Mouse (Mus musculus): ENCODE measurements at regions not wholly inside any gene's neighbourhood (a gene's known extent, or its start where the extent isn't known, plus 50 kb on each side); places are given as distances from the start of the nearest gene placed in this dataset.

DNA sequence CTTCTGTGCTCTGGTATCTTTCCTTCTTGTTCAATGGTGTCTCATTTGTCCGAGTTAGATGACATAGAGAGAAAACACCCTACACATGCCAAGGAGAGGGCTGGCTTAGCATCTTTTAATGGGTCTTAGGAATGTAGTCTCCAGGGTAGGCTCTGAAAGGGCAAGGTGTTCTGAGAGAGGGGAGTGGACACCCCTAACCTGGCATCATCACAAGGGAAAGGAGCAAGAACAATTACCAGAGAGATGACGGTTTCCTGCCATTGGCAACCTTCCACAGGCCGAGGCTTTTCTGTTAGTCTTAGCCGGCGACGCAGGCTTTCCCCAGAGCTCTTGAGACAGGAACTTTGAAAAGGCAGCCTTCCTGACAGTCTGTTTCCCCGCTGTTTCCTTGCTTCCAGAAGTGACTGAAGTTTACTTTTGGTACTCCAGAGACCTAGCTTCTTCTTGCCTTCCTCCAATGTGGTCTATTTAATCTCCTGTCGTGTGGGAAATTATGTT, 232.2 kb downstream of the Zfp326 start:
- Histone ChIP-seq H3K4me1 (ENCODE audit: control insufficient read depth, insufficient read depth, low read length) (no peaks in the 10 kb centered on the region), H3K4me3 (replicated peaks; ENCODE audit: control insufficient read depth, low read depth, low read length) (no peak overlapping the region), H3K27ac (ENCODE audit: control insufficient read depth, insufficient read depth, low read depth, low read length, poor library complexity) (no peak overlapping the region)
- TF ChIP-seq CTCF (IDR thresholded peaks at IDR 0.05; ENCODE audit: control insufficient read depth, insufficient read depth, low read length) (no peak), POLR2A (IDR thresholded peaks at IDR 0.05; ENCODE audit: borderline replicate concordance, control insufficient read depth, low read depth, low read length) (no peak)
- 26% methylated on average over 8 of the region's 8 CpGs for WGBS

DNA sequence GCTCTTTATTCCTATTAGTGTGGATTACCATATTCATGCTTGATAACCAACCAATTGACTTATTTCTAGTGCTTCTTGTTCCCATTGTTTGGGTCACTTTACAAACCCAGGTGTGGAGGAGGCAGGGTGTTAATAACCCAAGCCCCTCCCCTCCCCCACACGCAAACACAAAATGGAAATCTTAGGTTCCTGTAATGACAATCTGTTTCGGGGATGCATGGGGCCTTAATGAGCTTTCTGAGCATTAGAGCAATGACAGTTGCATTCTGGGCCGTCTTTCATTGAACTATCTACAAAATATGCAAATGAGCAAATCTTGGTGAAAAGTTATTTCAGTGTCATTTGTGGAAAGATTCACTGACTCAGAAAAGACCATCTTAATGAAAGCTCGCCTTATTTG, 225.9 kb downstream of the Zfp326 start:
- no peak for TF ChIP-seq POLR2A (IDR thresholded peaks at IDR 0.05; ENCODE audit: borderline replicate concordance, control insufficient read depth, low read depth, low read length)
- TF ChIP-seq CTCF (IDR thresholded peaks at IDR 0.05; ENCODE audit: control insufficient read depth, insufficient read depth, low read length): no peak
- WGBS: 77% methylated on average over 4 of the region's 4 CpGs
- no peak overlapping the region for H3K27ac ChIP-seq (ENCODE audit: control insufficient read depth, insufficient read depth, low read depth, low read length, poor library complexity)
- H3K4me1 ChIP-seq (ENCODE audit: control insufficient read depth, insufficient read depth, low read length): no peaks in the 10 kb centered on the region
- no peak overlapping the region for H3K4me3 ChIP-seq (replicated peaks; ENCODE audit: control insufficient read depth, low read depth, low read length)

DNA sequence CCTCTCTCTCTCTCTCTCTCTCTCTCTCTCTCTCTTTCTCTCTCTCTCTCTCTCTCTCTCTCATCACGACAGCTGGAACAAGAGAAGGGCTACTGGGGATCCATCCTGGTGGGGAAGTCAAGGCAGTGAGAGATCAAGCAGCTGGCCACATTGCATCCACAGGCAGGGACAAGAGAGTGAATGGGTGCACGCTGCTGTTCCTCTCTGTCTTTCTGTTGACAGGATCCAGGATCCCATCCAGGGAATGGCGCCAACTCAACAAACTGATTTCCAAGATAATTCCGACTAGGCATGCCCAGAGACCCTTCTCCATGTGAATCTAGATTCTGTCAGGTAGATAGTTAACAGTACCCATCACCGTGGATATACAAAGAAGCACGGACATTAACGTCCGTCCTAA, 222.5 kb downstream of the Zfp326 start:
- WGBS: 76% methylated on average over 8 of the region's 8 CpGs
- H3K4me1 ChIP-seq (ENCODE audit: control insufficient read depth, insufficient read depth, low read length): no peaks in the 10 kb centered on the region
- TF ChIP-seq CTCF (IDR thresholded peaks at IDR 0.05; ENCODE audit: control insufficient read depth, insufficient read depth, low read length): no peak
- no peak for TF ChIP-seq POLR2A (IDR thresholded peaks at IDR 0.05; ENCODE audit: borderline replicate concordance, control insufficient read depth, low read depth, low read length)
- H3K4me3 ChIP-seq (replicated peaks; ENCODE audit: control insufficient read depth, low read depth, low read length): no peak overlapping the region
- H3K27ac ChIP-seq (ENCODE audit: control insufficient read depth, insufficient read depth, low read depth, low read length, poor library complexity): no peak overlapping the region

DNA sequence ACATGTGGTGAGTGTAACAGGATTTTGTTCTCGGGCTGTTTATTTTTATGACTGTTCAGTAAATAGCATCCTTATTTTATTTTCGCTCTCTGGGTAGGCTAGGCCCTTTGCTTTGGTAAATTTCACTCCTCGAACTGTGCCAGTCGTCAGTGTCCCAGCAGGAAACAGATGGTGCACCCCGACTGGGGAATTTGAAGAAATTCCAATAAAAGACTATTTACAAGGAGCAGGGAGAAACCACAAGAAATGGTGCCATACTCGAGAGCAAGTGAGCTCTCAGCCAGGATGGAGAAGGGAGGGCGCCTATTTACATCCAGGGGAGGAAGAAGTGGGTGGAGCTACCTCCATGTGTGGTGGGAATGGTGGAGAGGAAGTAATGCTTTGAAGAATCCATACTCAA, 213.0 kb downstream of the Zfp326 start:
- WGBS: 59% methylated on average over 7 of the region's 7 CpGs
- Histone ChIP-seq H3K4me3 (replicated peaks; ENCODE audit: control insufficient read depth, low read depth, low read length) (no peak overlapping the region), H3K4me1 (ENCODE audit: control insufficient read depth, insufficient read depth, low read length) (no peaks in the 10 kb centered on the region), H3K27ac (ENCODE audit: control insufficient read depth, insufficient read depth, low read depth, low read length, poor library complexity) (no peak overlapping the region)
- TF ChIP-seq CTCF (IDR thresholded peaks at IDR 0.05; ENCODE audit: control insufficient read depth, insufficient read depth, low read length): no peak

DNA sequence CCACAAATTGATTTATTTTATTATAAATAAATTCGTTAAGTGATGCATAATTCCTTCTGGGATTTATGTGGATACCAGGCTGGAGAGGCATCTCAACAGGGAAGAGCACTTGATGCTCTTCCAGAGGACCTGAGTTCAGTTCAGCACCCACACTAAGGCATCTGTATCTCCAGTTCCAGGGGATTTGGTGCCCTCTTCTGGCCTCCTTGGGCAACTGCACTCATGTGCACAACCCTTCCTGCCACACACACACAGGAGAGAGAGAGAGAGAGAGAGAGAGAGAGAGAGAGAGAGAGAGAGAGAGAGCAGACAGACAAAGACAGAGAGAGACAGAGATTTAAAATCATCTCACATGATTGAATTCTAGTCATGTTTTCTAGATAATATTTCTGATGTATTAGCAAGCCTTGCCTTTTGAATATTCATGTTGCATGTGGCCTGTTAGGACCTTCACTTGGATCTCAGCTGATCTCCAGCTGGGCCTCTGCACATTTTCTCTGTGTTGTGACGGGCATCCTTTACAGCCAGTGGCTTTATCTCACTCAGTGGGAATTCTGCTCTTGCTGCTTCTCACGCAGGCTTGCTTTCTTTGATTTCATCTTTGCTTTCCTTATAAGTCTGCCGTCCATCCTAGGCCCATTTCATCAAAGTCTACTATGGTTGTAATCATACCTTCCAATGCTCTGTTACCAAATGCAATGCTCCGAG, 212.3 kb downstream of the Zfp326 start:
- 80% methylated on average over 5 of the region's 5 CpGs for WGBS
- Histone ChIP-seq H3K4me1 (ENCODE audit: control insufficient read depth, insufficient read depth, low read length) (no peaks in the 10 kb centered on the region), H3K4me3 (replicated peaks; ENCODE audit: control insufficient read depth, low read depth, low read length) (no peak overlapping the region), H3K27ac (ENCODE audit: control insufficient read depth, insufficient read depth, low read depth, low read length, poor library complexity) (no peak overlapping the region)
- TF ChIP-seq CTCF (IDR thresholded peaks at IDR 0.05; ENCODE audit: control insufficient read depth, insufficient read depth, low read length): no peak
- no peak for TF ChIP-seq POLR2A (IDR thresholded peaks at IDR 0.05; ENCODE audit: borderline replicate concordance, control insufficient read depth, low read depth, low read length)

DNA sequence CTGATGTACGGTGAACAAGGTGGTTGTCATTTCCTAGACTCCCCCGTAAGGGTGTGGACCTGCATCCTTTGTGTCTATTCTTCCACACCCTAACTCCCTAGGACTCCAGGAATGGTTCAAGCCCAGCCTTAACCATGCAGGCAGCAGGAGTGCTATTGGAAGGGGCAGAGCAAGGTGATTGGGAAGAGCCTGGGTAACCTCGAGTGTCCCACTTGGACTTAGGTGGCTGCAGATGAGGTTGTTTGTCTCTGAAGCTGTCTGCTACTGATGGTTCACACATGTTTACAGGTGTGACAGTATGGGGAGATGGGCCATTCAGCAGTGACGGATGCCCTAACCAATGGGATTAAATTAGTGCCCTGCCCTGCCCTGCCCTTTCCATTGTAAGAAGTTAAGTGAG, 207.4 kb downstream of the Zfp326 start:
- WGBS: 79% methylated on average over 4 of the region's 4 CpGs
- TF ChIP-seq POLR2A (IDR thresholded peaks at IDR 0.05; ENCODE audit: borderline replicate concordance, control insufficient read depth, low read depth, low read length) (no peak), CTCF (IDR thresholded peaks at IDR 0.05; ENCODE audit: control insufficient read depth, insufficient read depth, low read length) (no peak)
- Histone ChIP-seq H3K4me3 (replicated peaks; ENCODE audit: control insufficient read depth, low read depth, low read length) (no peak overlapping the region), H3K4me1 (ENCODE audit: control insufficient read depth, insufficient read depth, low read length) (no peaks in the 10 kb centered on the region), H3K27ac (ENCODE audit: control insufficient read depth, insufficient read depth, low read depth, low read length, poor library complexity) (no peak overlapping the region)

DNA sequence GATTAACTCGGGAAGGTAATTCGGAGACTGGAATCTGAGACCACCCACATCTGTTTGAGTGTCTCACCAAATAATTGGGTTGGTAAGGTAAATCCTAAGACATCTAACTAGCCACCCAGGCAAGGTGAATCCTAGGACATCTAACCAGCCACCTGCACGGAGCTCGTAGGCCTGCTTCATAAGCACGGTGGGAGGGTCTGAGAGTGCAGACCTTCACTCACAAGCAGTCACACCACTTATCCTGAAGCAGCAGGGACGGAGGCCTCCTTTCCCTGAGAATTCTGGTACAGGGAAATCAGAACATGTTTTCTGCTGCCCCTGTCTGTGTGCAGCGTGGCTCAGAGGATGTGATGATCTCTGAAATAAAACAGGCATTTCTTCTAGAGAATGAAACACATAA, 206.5 kb downstream of the Zfp326 start:
- 70% methylated on average over 7 of the region's 7 CpGs for WGBS
- TF ChIP-seq CTCF (IDR thresholded peaks at IDR 0.05; ENCODE audit: control insufficient read depth, insufficient read depth, low read length) (no peak), POLR2A (IDR thresholded peaks at IDR 0.05; ENCODE audit: borderline replicate concordance, control insufficient read depth, low read depth, low read length) (no peak)
- Histone ChIP-seq H3K4me3 (replicated peaks; ENCODE audit: control insufficient read depth, low read depth, low read length) (no peak overlapping the region), H3K27ac (ENCODE audit: control insufficient read depth, insufficient read depth, low read depth, low read length, poor library complexity) (no peak overlapping the region), H3K4me1 (ENCODE audit: control insufficient read depth, insufficient read depth, low read length) (no peaks in the 10 kb centered on the region)

DNA sequence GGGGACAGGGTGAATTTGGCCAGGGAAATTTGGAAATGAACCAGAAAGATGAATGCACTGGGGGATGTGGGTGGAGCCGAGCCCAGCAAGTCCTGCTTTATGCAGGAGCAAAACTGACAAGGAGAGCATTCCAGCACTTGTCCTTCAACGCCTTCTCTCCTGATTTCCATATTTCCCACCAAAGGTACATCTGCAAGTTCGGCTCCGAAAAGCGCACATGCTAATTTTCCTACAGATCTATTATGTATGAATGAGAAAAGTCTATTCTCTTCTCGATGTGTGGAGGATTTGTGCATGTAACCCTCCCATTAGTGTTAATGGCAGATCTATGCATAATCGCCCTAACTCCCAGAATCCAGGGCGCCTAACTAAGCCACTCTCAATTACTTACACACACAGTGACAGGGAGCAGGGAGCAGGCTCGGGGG, 190.8 kb downstream of the Zfp326 start:
- 77% methylated on average over 9 of the region's 9 CpGs for WGBS
- H3K27ac ChIP-seq (ENCODE audit: control insufficient read depth, insufficient read depth, low read depth, low read length, poor library complexity): no peak overlapping the region
- H3K4me3 ChIP-seq (replicated peaks; ENCODE audit: control insufficient read depth, low read depth, low read length): no peak overlapping the region
- TF ChIP-seq CTCF (IDR thresholded peaks at IDR 0.05; ENCODE audit: control insufficient read depth, insufficient read depth, low read length) (no peak), POLR2A (IDR thresholded peaks at IDR 0.05; ENCODE audit: borderline replicate concordance, control insufficient read depth, low read depth, low read length) (no peak)
- H3K4me1 ChIP-seq (ENCODE audit: control insufficient read depth, insufficient read depth, low read length): no peaks in the 10 kb centered on the region

DNA sequence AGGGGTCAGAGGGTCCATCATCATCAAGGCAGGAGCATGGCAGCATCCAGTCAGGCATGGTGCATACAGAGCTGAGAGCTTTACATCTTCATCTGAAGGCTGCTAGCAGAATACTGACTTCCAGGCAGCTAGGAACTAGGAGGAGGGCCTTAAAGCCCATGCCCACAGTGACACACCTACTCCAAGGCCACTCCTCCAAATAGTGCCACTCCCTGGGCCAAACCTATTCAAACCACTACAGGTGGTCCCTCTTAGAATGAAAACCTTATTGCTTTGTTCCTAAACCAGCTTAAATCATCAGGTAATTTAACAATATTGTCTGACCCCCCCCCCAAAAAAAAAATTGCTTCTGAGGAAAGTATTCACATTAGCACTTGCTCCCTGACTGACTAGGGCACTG, 190.3 kb downstream of the Zfp326 start:
- Histone ChIP-seq H3K27ac (ENCODE audit: control insufficient read depth, insufficient read depth, low read depth, low read length, poor library complexity) (no peak overlapping the region), H3K4me3 (replicated peaks; ENCODE audit: control insufficient read depth, low read depth, low read length) (no peak overlapping the region), H3K4me1 (ENCODE audit: control insufficient read depth, insufficient read depth, low read length) (no peaks in the 10 kb centered on the region)
- TF ChIP-seq POLR2A (IDR thresholded peaks at IDR 0.05; ENCODE audit: borderline replicate concordance, control insufficient read depth, low read depth, low read length) (no peak), CTCF (IDR thresholded peaks at IDR 0.05; ENCODE audit: control insufficient read depth, insufficient read depth, low read length) (no peak)
